ENCODE assay signal across 8 mouse cellular contexts in genomic region chr2:180499741-180500140, GRCm38 (mm10). TPM values are rescaled to one million over a fixed set of nuclear protein-coding genes. Genes with fewer than 3 reads are reported as not detected.
DNase-seq lines count a peak whose midpoint lies in the region; ATAC-seq and TF ChIP-seq lines count a peak whose summit lies in the region.

Ntsr1 (plus strand) TSS chr2:180499976.

- no peak for TF ChIP-seq EP300 in lung, postnatal 0 days (IDR thresholded peaks at IDR 0.05)

- H3K9ac ChIP-seq in lung, postnatal 0 days (replicated peaks; ENCODE audit: low read depth) = no peak within 1 kb of the TSS
- peak within 1 kb of the TSS; percentile 49 for H3K9ac ChIP-seq in neural tube, embryonic 15.5 days (replicated peaks)

- H3K9me3 ChIP-seq in lung, postnatal 0 days (ENCODE audit: low read length) = no peaks in the 10 kb centered on the region
- H3K9me3 ChIP-seq in neural tube, embryonic 15.5 days (replicated peaks) = no peaks in the 10 kb centered on the region

- H3K4me3 ChIP-seq in lung, postnatal 0 days (ENCODE audit: low read depth, low read length) = no peak within 1 kb of the TSS
- peak within 1 kb of the TSS; percentile 41 for H3K4me3 ChIP-seq in neural tube, embryonic 15.5 days (replicated peaks)

- intact Hi-C loops in gastrocnemius, postnatal 36 days (cut with DNase I) = no loop called here

- ATAC-seq in lung, postnatal 0 days = no peak
- peak; percentile 70; the same call in 1 of the 2 replicates for ATAC-seq in neural tube, embryonic 15.5 days (ENCODE audit: low FRiP score)

- no peaks in the 10 kb centered on the region for H3K4me1 ChIP-seq in lung, postnatal 0 days (ENCODE audit: insufficient read depth, low read depth, low read length)
- H3K4me1 ChIP-seq in neural tube, embryonic 15.5 days = peaks cover 27% of the 10 kb centered on the region

- peak within 1 kb of the TSS; percentile 34; the same call in 1 of the 2 replicates for H3K4me2 ChIP-seq in lung, postnatal 0 days (replicated peaks; ENCODE audit: low read depth, low read length)
- H3K4me2 ChIP-seq in neural tube, embryonic 15.5 days = peak within 1 kb of the TSS; percentile 79

- H3K27ac ChIP-seq in lung, postnatal 0 days (ENCODE audit: low read length) = no peak within 1 kb of the TSS
- H3K27ac ChIP-seq in neural tube, embryonic 15.5 days (replicated peaks) = no peak within 1 kb of the TSS

- peaks cover 19% of the 10 kb centered on the region for H3K27me3 ChIP-seq in lung, postnatal 0 days (replicated peaks; ENCODE audit: insufficient read depth, low read length)
- H3K27me3 ChIP-seq in neural tube, embryonic 15.5 days (replicated peaks) = peaks cover 50% of the 10 kb centered on the region

- peak; percentile 52 to 55 for DNase-seq in cerebellum, postnatal 10 days
- no peak for DNase-seq in cerebellum, adult 11-12 months
- peak; percentile 12 for DNase-seq in lung, postnatal 0 days (ENCODE audit: low spot score)
- no peak for DNase-seq in lung, postnatal 14 days
- peak; percentile 30 to 53 for DNase-seq in left cerebral cortex, adult 8-10 months (ENCODE audit: low spot score in 2 of 2)
- DNase-seq in gastrocnemius, postnatal 36 days = no peak
- DNase-seq in natural killer cell, adult 2 months (ENCODE audit: low spot score in 2 of 2) = no peak

- no peaks in the 10 kb centered on the region for H3K36me3 ChIP-seq in lung, postnatal 0 days (ENCODE audit: insufficient read depth, low read length)
- H3K36me3 ChIP-seq in neural tube, embryonic 15.5 days = no peaks in the 10 kb centered on the region

- TF ChIP-seq CTCF in lung, postnatal 0 days (IDR thresholded peaks at IDR 0.05) = no peak

- 1% methylated on average over 25 of the region's 30 CpGs for WGBS in lung, postnatal 0 days
- WGBS in neural tube, embryonic 15.5 days = under 1% methylated on average over 30 of the region's 30 CpGs

RNA-seq across cellular contexts. Expression of gene Ntsr1, which starts in this region (rescaled TPM):
- 0.05 and 0.06 TPM in 2 replicates for polyA plus RNA-seq in lung, postnatal 0 days (2015; fragmentation: Nextera tagmentation; extraction: Ambion mirVana)
- 1 to 10 TPM; 6.4 to 9.2 (median 7.2) TPM for total RNA-seq in left cerebral cortex, adult 8-10 months (2022)
- 2.0 and 2.2 TPM in 2 replicates for polyA plus RNA-seq in neural tube, embryonic 15.5 days (2015; fragmentation: Nextera tagmentation; extraction: Ambion mirVana)
- not detected for total RNA-seq in gastrocnemius, postnatal 36 days (2021)

Comparison
In these comparisons a context has a peak if more than half of its experiments do, and no peak if none do; other contexts are left out.
1. RNA of gene Ntsr1 (total RNA-seq): 6.4 to 9.2 TPM in left cerebral cortex, adult 8-10 months; not detected in gastrocnemius, postnatal 36 days; every median in the first group is over 4 times any median in the second.
2. DNase-seq: peak in cerebellum, postnatal 10 days (2 of 2) and left cerebral cortex, adult 8-10 months (2 of 2); none in cerebellum, adult 11-12 months (single experiment), lung, postnatal 14 days (single experiment), gastrocnemius, postnatal 36 days (0 of 2) and natural killer cell, adult 2 months (0 of 2).
3. Peak in DNase-seq and H3K4me2 ChIP-seq in lung, postnatal 0 days; RNA of the gene not detected or under 1 TPM.